Mouse (Mus musculus) kidney, embryonic 16.5 days (tissue): ENCODE measurements at regions not wholly inside any gene's neighbourhood (a gene's known extent, or its start where the extent isn't known, plus 50 kb on each side); places are given as distances from the start of the nearest gene placed in this dataset.
"Not testable (repeated sequence)": the region's sequence is repeated elsewhere in the genome, so short reads cannot be mapped to it uniquely, and the experiment has no call there.

Experiments used
- ATAC-seq: fragments of 200-750 bp; cut with Nextera tagmentation; 2 replicates; pipeline ENCODE4 v1.8.0; 2017; ENCODE audit warnings: moderate TSS enrichment; ENCODE audit not compliant: low FRiP score, low TSS enrichment
- H3K27ac ChIP-seq: fragments of 300-500 bp; sonication (generic); 2 replicates; pipeline ENCODE4 v1.5.1; 2014; ENCODE audit warnings: low read length
- H3K27me3 ChIP-seq: fragments of 300-500 bp; sonication (generic); 2 replicates; pipeline ENCODE4 v1.6.1; 2014; ENCODE audit warnings: low read length, control low read depth, mixed read lengths; ENCODE audit not compliant: insufficient read depth
- H3K36me3 ChIP-seq: fragments of 300-500 bp; sonication (generic); 2 replicates; pipeline ENCODE4 v1.6.1; 2014; ENCODE audit warnings: low read length, control low read depth, mixed read lengths; ENCODE audit not compliant: insufficient read depth
- H3K4me1 ChIP-seq: fragments of 300-500 bp; sonication (generic); 2 replicates; pipeline ENCODE4 v1.6.1; 2014; ENCODE audit warnings: low read length, control low read depth, mixed read lengths; ENCODE audit not compliant: insufficient read depth
- H3K4me2 ChIP-seq: fragments of 300-500 bp; sonication (generic); replicated peaks from 2 replicates; pipeline ENCODE4 v1.6.1; 2014; ENCODE audit warnings: low read depth, low read length
- H3K4me3 ChIP-seq: fragments of 300-500 bp; sonication (generic); 2 replicates; pipeline ENCODE4 v1.5.1; 2014; ENCODE audit warnings: mild to moderate bottlenecking, low read length
- H3K9ac ChIP-seq: fragments of 300-500 bp; sonication (generic); replicated peaks from 2 replicates; pipeline ENCODE4 v1.6.1; 2014; ENCODE audit warnings: low read length
- H3K9me3 ChIP-seq: fragments of 300-500 bp; sonication (generic); 2 replicates; pipeline ENCODE4 v1.6.1; 2016; ENCODE audit warnings: low read length, control low read depth
- WGBS: fragments of 180-500 bp; shearing (Covaris S2); extraction: QIAGEN DNeasy Blood & Tissue Kit; methylation state at CpG from one replicate; pipeline ENCODE4 v1.1.7; 2014; 5-methylcytosine and 5-hydroxymethylcytosine counted together

DNA sequence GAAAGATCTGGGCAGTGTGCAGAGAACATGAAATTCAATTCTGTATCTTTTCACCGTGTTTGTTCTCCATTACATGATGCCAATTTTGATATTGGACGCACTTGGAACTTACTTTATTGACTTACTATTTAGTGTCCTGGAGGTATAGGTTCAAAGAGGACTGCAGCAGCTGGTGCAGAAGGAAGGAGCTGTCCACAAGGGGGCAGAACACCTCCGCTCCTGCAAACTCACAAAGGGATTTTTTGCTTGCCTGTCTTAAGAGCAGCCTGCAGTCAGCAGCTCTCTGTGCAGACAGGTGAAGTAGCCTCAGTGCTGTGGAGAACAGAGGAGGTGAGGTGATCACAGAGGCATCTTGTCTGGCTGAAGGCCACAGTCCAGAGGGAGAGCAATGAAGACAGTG lies 84.8 kb upstream of the Olfr1507 start:
- H3K27ac ChIP-seq: no peak overlapping the region
- no peaks in the 10 kb centered on the region for H3K9me3 ChIP-seq
- no peaks in the 10 kb centered on the region for H3K36me3 ChIP-seq
- 38% methylated on average over 3 of the region's 3 CpGs for whole genome bisulfite sequencing
- ATAC-seq: no peak
- H3K9ac ChIP-seq: no peak overlapping the region
- no peak overlapping the region for H3K4me3 ChIP-seq
- no peak overlapping the region for H3K4me2 ChIP-seq
- H3K4me1 ChIP-seq: no peaks in the 10 kb centered on the region
- no peaks in the 10 kb centered on the region for H3K27me3 ChIP-seq

DNA sequence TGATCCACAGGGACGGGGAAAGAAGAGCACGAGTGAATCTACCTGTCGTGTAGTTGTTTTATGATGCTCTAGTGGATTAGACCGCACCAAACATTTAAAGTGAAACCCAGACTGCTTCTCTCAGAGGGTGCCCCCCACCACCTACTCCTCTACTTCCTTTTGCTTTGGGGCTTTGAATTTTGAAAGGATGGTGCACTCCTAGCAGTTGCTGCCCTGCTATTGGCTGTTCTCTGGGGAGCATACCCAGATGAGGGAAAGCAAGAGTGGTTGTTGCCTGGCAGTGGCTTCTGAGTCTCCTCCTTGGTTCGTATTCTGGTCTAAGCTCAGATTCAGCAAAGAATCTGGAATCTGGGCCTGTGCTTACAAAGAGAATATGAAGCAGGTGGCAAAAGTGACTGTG lies 71.4 kb upstream of the Olfr1507 start:
- 62% methylated on average over 5 of the region's 5 CpGs for WGBS
- H3K9ac ChIP-seq: no peak overlapping the region

DNA sequence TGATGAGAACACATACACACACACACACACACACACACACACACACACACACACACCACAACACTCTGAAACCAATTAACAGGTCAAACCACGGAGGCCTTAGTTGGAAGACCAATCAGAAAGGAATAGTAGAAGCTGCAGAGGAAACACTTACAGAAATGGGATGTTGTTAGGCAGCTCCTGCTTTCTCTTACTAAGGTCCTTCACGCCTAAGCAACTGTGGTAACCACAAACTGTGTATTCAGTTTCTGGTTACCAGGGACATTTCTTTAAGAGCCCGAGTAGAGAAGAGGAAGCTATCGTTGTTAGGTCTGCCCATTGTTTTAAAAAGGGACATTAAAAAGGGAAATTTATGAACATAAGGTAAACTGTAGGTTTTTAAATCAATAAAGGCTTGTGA lies 70.1 kb upstream of the Olfr1507 start:
- Histone ChIP-seq H3K4me3 (no peak overlapping the region), H3K9me3 (no peaks in the 10 kb centered on the region), H3K27me3 (no peaks in the 10 kb centered on the region), H3K4me1 (no peaks in the 10 kb centered on the region), H3K36me3 (no peaks in the 10 kb centered on the region), H3K27ac (no peak overlapping the region), H3K4me2 (no peak overlapping the region), H3K9ac (no peak overlapping the region)
- ATAC-seq: no peak
- WGBS: 32% methylated on average over 4 of the region's 4 CpGs

More for the DNA sequence above, 71.4 kb upstream of the Olfr1507 start:
- Histone ChIP-seq H3K36me3 (no peaks in the 10 kb centered on the region), H3K4me1 (no peaks in the 10 kb centered on the region), H3K27me3 (no peaks in the 10 kb centered on the region), H3K4me3 (no peak overlapping the region), H3K27ac (no peak overlapping the region), H3K4me2 (no peak overlapping the region), H3K9me3 (no peaks in the 10 kb centered on the region)
- no peak for ATAC-seq

DNA sequence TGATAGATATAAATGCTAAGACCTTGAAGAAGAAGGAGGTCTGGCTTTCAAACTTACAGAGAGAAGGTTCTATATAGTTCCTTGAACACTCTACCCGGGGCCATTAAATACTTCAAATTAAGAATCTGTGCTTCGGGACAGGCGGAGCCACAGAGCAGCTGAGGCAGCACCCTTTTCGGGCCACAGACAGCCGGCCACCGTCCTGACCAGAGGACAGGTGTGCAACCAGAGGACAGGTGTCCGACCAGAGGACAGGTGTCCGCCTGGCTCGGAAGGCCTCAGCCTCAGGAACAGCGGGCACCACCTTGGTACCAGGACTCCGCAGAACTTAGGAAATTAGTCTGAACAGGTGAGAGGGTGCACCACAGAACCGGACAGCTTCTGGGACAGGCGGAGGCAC lies 60.8 kb upstream of the Olfr1507 start:
- not testable (repeated sequence) for ATAC-seq, H3K9me3 ChIP-seq, H3K9ac ChIP-seq, H3K27ac ChIP-seq, H3K4me3 ChIP-seq, H3K4me1 ChIP-seq, H3K27me3 ChIP-seq, H3K4me2 ChIP-seq, H3K36me3 ChIP-seq
- WGBS: 96% methylated on average over 12 of the region's 13 CpGs

DNA sequence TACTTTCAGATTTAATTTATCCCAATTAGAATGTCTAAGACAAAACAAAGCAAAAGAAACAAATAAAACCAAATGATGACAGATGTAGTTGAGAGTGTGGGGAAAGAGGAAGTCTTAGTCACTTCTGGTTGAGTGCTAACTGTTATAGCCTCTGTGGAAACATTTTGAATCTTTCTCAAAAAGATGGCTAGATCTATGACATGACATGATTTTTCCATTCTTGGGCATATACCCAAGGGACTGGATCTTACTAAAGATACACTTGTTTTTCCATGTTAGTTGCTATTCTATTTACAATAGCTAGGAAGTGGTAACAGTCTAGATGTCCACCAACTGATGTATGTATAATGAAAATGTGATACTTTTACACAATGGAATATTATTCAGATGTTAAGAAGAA lies 57.9 kb upstream of the Olfr1507 start:
- Histone ChIP-seq H3K27ac (no peak overlapping the region), H3K4me3 (no peak overlapping the region), H3K9me3 (no peaks in the 10 kb centered on the region), H3K27me3 (no peaks in the 10 kb centered on the region), H3K9ac (no peak overlapping the region), H3K4me2 (no peak overlapping the region), H3K36me3 (no peaks in the 10 kb centered on the region), H3K4me1 (no peaks in the 10 kb centered on the region)
- no peak for ATAC-seq

DNA sequence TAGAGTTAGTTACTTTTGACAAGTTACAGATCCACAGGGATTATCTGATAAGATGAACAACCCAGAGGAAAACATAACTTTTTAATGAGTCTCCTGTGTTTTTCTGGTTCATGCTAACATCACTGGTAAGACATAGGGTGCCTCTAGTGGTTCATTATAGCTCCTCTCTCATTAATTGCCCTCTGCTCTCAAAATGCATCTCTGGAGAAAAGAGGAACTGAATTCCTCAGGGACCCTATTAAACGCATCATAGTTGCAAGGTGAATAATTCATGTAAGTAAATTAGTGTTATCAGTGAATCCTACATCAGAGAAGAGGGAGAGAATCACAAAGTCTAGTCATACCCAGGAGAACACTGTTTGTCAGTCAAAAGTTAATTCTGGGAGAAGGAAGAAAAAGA lies 52.4 kb upstream of the Olfr1507 start:
- H3K27ac ChIP-seq: no peak overlapping the region
- H3K4me1 ChIP-seq: no peaks in the 10 kb centered on the region
- H3K4me2 ChIP-seq: no peak overlapping the region
- no peak for ATAC-seq
- H3K4me3 ChIP-seq: no peak overlapping the region
- WGBS: 58% methylated on average over 1 of the region's 1 CpGs
- no peaks in the 10 kb centered on the region for H3K27me3 ChIP-seq
- no peaks in the 10 kb centered on the region for H3K36me3 ChIP-seq
- no peaks in the 10 kb centered on the region for H3K9me3 ChIP-seq
- no peak overlapping the region for H3K9ac ChIP-seq
